Mouse (Mus musculus) embryonic facial prominence, embryonic 15.5 days (tissue): ENCODE data around the gene Ccl11. TPM values are rescaled to one million over a fixed set of nuclear protein-coding genes. Genes with fewer than 3 reads are reported as not detected.

Experiments
- ATAC-seq: fragments of 200-750 bp; cut with Nextera tagmentation; 2 replicates; pipeline ENCODE4 v1.8.0; 2017; ENCODE audit warnings: low read depth, moderate TSS enrichment; ENCODE audit not compliant: insufficient number of reproducible peaks, low FRiP score, low TSS enrichment
- H3K27ac ChIP-seq: fragments of 300-500 bp; sonication (generic); replicated peaks from 2 replicates; pipeline ENCODE4 v1.5.1; 2015; ENCODE audit warnings: mild to moderate bottlenecking, inconsistent platforms
- H3K27me3 ChIP-seq: fragments of 300-500 bp; sonication (generic); 2 replicates; pipeline ENCODE4 v1.6.1; 2015; ENCODE audit warnings: inconsistent platforms
- H3K36me3 ChIP-seq: fragments of 300-500 bp; sonication (generic); 2 replicates; pipeline ENCODE4 v1.6.1; 2015; ENCODE audit warnings: mild to moderate bottlenecking, inconsistent platforms
- H3K4me1 ChIP-seq: fragments of 300-500 bp; sonication (generic); 2 replicates; pipeline ENCODE4 v1.6.1; 2015; ENCODE audit warnings: inconsistent platforms
- H3K4me2 ChIP-seq: fragments of 300-500 bp; sonication (generic); replicated peaks from 2 replicates; pipeline ENCODE4 v1.6.1; 2015; ENCODE audit warnings: mild to moderate bottlenecking, inconsistent platforms
- H3K4me3 ChIP-seq: fragments of 300-500 bp; sonication (generic); replicated peaks from 2 replicates; pipeline ENCODE4 v1.5.1; 2015; ENCODE audit warnings: mild to moderate bottlenecking, inconsistent platforms
- H3K9ac ChIP-seq: fragments of 300-500 bp; sonication (generic); 2 replicates; pipeline ENCODE4 v1.6.1; 2015; ENCODE audit warnings: inconsistent platforms
- H3K9me3 ChIP-seq: fragments of 300-500 bp; sonication (generic); replicated peaks from 2 replicates; pipeline ENCODE4 v1.6.1; 2016; ENCODE audit warnings: inconsistent platforms
- WGBS: fragments of 180-500 bp; shearing (Covaris S2); methylation state at CpG from one replicate; pipeline ENCODE4 v1.1.7; 2015; 5-methylcytosine and 5-hydroxymethylcytosine counted together
- polyA plus RNA-seq: library from polyadenylated mRNA; unstranded; fragments of >200 nt; fragmentation: Nextera tagmentation; extraction: Ambion mirVana; gene quantifications from 2 replicates; pipeline ENCODE4 v1.2.1, GENCODE M21; 2015

Gene Ccl11
- polyA plus RNA-seq, result 6.9 and 7.3 TPM in 2 replicates

DNA sequence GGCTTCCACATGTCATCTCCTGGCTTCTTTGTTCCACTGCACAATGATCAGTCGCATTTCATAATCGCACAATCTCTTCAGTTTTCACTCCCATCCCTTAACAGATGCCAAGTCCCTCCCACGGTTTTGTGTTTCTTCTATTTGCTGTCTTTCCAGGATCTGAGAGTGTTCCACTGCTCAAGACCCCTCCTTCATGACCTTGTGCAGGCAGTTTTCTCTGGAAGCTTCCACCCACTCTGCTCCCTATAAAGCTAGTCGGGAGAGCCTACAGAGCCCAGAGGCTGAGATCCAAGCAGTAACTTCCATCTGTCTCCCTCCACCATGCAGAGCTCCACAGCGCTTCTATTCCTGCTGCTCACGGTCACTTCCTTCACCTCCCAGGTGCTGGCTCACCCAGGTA, at the start of gene Ccl11:
Gene Ccl11, plus strand, starts transcription at position 178 of the 400 bp plus-strand sequence.
- Histone ChIP-seq H3K9ac (no peak within 1 kb of the TSS), H3K27ac (no peak within 1 kb of the TSS), H3K9me3 (no peaks in the 10 kb centered on the region), H3K36me3 (no peaks in the 10 kb centered on the region), H3K4me3 (no peak within 1 kb of the TSS), H3K4me2 (no peak within 1 kb of the TSS), H3K27me3 (no peaks in the 10 kb centered on the region), H3K4me1 (no peaks in the 10 kb centered on the region)
- WGBS, result 67% methylated on average over 6 of the region's 6 CpGs
- no peak for ATAC-seq

- WGBS, result 86% methylated on average over 3 of the region's 3 CpGs
- H3K9me3 ChIP-seq, result no peaks in the 10 kb centered on the region
- H3K4me1 ChIP-seq, result 0 out of 2 replicates have a peak, but pooled peaks cover 14% of the 10 kb centered on the region
- no peaks in the 10 kb centered on the region for H3K36me3 ChIP-seq
- H3K4me2 ChIP-seq, result no peak overlapping the region
- no peak overlapping the region for H3K9ac ChIP-seq
- H3K27ac ChIP-seq, result no peak overlapping the region
- H3K4me3 ChIP-seq, result no peak overlapping the region
- H3K27me3 ChIP-seq, result peaks cover 3% of the 10 kb centered on the region; the same call in 1 of the 2 replicates
- ATAC-seq, result no peak
These were observed 47.5 kb upstream of the Ccl11 start for GRCm38 (mm10) chr11:82010115-82010514.

GRCm38 (mm10) chr11:82011411-82012193, 46.0 kb upstream of the Ccl11 start:
- no peak; the same call in none of the 2 replicates for ATAC-seq
- H3K9me3 ChIP-seq, result no peaks in the 10 kb centered on the region
- H3K27me3 ChIP-seq, result peaks cover 3% of the 10 kb centered on the region; the same call in 1 of the 2 replicates
- H3K4me3 ChIP-seq, result no peak overlapping the region
- 43% methylated on average over 8 of the region's 8 CpGs for whole genome bisulfite sequencing
- no peak overlapping the region for H3K27ac ChIP-seq
- H3K4me2 ChIP-seq, result no peak overlapping the region
- no peaks in the 10 kb centered on the region for H3K36me3 ChIP-seq
- no peak overlapping the region for H3K9ac ChIP-seq
- H3K4me1 ChIP-seq, result 0 out of 2 replicates have a peak, but pooled peaks cover 14% of the 10 kb centered on the region

DNA sequence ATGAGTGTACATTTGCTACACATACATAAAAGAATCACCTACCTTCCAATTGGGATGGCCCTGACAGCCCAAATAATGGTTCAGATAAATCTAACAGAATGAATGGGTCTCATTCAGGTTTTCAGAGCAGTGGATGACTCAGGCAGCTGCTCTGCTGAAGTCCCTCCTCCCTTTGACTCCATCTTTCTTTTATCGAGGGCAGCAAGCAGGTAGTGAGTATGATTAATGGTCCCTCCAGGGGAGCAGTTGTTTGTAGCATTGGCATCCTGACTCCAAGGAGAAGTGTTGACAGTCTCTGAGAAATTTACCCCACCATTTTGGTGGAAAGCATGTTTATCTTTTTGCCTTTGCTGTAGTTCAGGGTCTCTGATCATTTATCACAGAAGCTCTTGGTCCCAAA, 43.9 kb upstream of the Ccl11 start:
- Histone ChIP-seq H3K4me3 (no peak overlapping the region), H3K4me2 (no peak overlapping the region), H3K9ac (no peak overlapping the region), H3K27me3 (no peaks in the 10 kb centered on the region), H3K27ac (no peak overlapping the region), H3K36me3 (no peaks in the 10 kb centered on the region), H3K4me1 (0 out of 2 replicates have a peak, but pooled peaks cover 14% of the 10 kb centered on the region), H3K9me3 (no peaks in the 10 kb centered on the region)
- 68% methylated on average over 1 of the region's 1 CpGs for WGBS
- ATAC-seq, result no peak

DNA sequence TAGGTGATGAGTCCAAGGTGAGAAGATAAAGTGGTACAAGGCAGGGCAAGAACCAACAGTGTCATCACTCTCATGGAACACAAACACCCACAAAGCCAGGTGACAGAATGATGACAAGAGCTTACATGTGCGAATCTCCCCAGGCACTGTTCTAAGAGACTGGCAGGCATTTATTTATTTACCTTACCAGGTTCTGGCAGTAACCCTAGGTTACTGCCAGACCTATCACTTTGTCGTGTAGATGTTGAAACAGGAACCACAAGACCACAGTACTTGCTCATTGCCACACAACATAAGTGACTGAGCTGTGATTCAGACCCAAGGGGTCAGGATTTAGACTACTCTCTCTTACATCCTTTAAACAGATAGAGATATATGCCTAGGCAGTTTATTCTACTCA, 42.6 kb upstream of the Ccl11 start:
- H3K9ac ChIP-seq, result no peak overlapping the region
- H3K27ac ChIP-seq, result no peak overlapping the region
- no peak overlapping the region for H3K4me2 ChIP-seq
- WGBS, result 58% methylated on average over 2 of the region's 2 CpGs
- H3K9me3 ChIP-seq, result no peaks in the 10 kb centered on the region
- H3K4me1 ChIP-seq, result 0 out of 2 replicates have a peak, but pooled peaks cover 14% of the 10 kb centered on the region
- H3K27me3 ChIP-seq, result no peaks in the 10 kb centered on the region
- no peak for ATAC-seq
- H3K36me3 ChIP-seq, result no peaks in the 10 kb centered on the region
- H3K4me3 ChIP-seq, result no peak overlapping the region

- H3K4me2 ChIP-seq, result no peak overlapping the region
- H3K9ac ChIP-seq, result no peak overlapping the region
- H3K27ac ChIP-seq, result no peak overlapping the region
- H3K36me3 ChIP-seq, result no peaks in the 10 kb centered on the region
- no peak overlapping the region for H3K4me3 ChIP-seq
- ATAC-seq, result no peak
- no peaks in the 10 kb centered on the region for H3K27me3 ChIP-seq
- H3K9me3 ChIP-seq, result no peaks in the 10 kb centered on the region
- 79% methylated on average over 3 of the region's 3 CpGs for WGBS
- H3K4me1 ChIP-seq, result 0 out of 2 replicates have a peak, but pooled peaks cover 9% of the 10 kb centered on the region
These were observed 41.3 kb upstream of the Ccl11 start for GRCm38 (mm10) chr11:82016181-82016780.

DNA sequence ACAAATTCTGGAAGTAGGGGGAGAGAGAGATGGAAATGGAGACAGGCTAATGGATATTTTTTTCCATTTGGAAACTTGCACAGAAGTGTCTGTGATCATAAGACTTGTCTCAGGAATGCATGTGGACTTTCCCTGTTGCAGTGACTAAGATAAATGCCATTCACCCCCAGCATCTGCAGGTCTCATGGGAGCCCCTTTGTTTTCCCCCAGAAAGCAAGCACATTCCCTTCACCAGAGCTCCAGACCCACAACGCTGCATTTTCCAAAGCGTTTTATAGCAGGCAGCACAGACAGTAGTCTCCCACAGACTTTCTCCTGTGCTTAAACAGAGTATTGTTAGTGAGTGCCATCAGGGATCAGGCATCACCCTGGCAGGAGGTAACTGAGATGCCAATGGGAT, 38.2 kb upstream of the Ccl11 start:
- Histone ChIP-seq H3K36me3 (no peaks in the 10 kb centered on the region), H3K4me3 (no peak overlapping the region), H3K27ac (no peak overlapping the region), H3K9ac (no peak overlapping the region), H3K27me3 (no peaks in the 10 kb centered on the region), H3K4me1 (no peaks in the 10 kb centered on the region), H3K4me2 (no peak overlapping the region), H3K9me3 (no peaks in the 10 kb centered on the region)
- no peak for ATAC-seq
- WGBS, result 41% methylated on average over 2 of the region's 2 CpGs

- no peaks in the 10 kb centered on the region for H3K4me1 ChIP-seq
- H3K9me3 ChIP-seq, result no peaks in the 10 kb centered on the region
- no peak overlapping the region for H3K27ac ChIP-seq
- no peak overlapping the region for H3K4me2 ChIP-seq
- no peaks in the 10 kb centered on the region for H3K36me3 ChIP-seq
- no peaks in the 10 kb centered on the region for H3K27me3 ChIP-seq
- H3K4me3 ChIP-seq, result no peak overlapping the region
- no peak for ATAC-seq
- H3K9ac ChIP-seq, result no peak overlapping the region
These were observed 37.8 kb upstream of the Ccl11 start for GRCm38 (mm10) chr11:82019793-82020192.

- ATAC-seq, result no peak
- H3K27me3 ChIP-seq, result no peaks in the 10 kb centered on the region
- no peak overlapping the region for H3K9ac ChIP-seq
- no peak overlapping the region for H3K4me3 ChIP-seq
- no peaks in the 10 kb centered on the region for H3K4me1 ChIP-seq
- 65% methylated on average over 3 of the region's 3 CpGs for WGBS
- H3K4me2 ChIP-seq, result no peak overlapping the region
- no peak overlapping the region for H3K27ac ChIP-seq
- no peaks in the 10 kb centered on the region for H3K9me3 ChIP-seq
- no peaks in the 10 kb centered on the region for H3K36me3 ChIP-seq
These were observed 36.2 kb upstream of the Ccl11 start for GRCm38 (mm10) chr11:82021406-82021805.

GRCm38 (mm10) chr11:82022504-82023056, 35.0 kb upstream of the Ccl11 start:
- Histone ChIP-seq H3K27me3 (no peaks in the 10 kb centered on the region), H3K9ac (no peak overlapping the region), H3K36me3 (no peaks in the 10 kb centered on the region), H3K9me3 (no peaks in the 10 kb centered on the region), H3K4me2 (no peak overlapping the region), H3K4me3 (no peak overlapping the region), H3K4me1 (no peaks in the 10 kb centered on the region), H3K27ac (no peak overlapping the region)
- WGBS, result 88% methylated on average over 6 of the region's 6 CpGs
- ATAC-seq, result no peak

GRCm38 (mm10) chr11:82023769-82024168, 33.9 kb upstream of the Ccl11 start:
- ATAC-seq, result no peak
- H3K4me3 ChIP-seq, result no peak overlapping the region

More at GRCm38 (mm10) chr11:82023769-82024168, 33.9 kb upstream of the Ccl11 start:
- no peak overlapping the region for H3K9ac ChIP-seq
- H3K27ac ChIP-seq, result no peak overlapping the region
- WGBS, result 66% methylated on average over 4 of the region's 4 CpGs
- H3K9me3 ChIP-seq, result no peaks in the 10 kb centered on the region
- no peak overlapping the region for H3K4me2 ChIP-seq
- H3K4me1 ChIP-seq, result no peaks in the 10 kb centered on the region
- H3K27me3 ChIP-seq, result no peaks in the 10 kb centered on the region
- no peaks in the 10 kb centered on the region for H3K36me3 ChIP-seq
